In the genomic region with DNA sequence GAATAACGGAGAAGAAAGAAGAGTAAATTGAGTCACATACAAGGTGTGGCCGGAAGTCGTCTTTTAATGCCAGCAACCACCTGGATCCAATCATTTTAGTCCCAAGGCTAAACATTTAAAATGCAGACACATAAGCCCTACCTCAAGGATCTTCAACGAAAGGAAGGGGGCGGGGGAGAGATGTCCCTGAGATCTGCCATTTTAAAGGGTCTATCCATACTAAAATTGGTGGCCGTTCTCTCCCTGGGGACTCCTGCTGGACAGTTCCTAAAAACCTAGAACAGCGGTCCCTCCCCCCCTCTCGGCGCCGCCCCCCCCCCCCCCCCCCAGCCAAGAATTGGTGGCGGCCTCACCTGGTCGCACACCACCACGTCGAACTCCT, we compare ENCODE assay signal across 8 mouse cellular contexts. TPM values are rescaled to one million over a fixed set of nuclear protein-coding genes. Genes with fewer than 3 reads are reported as not detected.
A peak's percentile ranks its signal among the peaks of the same experiment; 100 is the strongest.
DNase-seq lines count a peak whose midpoint lies in the region; ATAC-seq and TF ChIP-seq lines count a peak whose summit lies in the region.

No protein-coding gene starts in this region.

- peak overlapping the region; percentile 59 for H3K4me2 ChIP-seq in lung, embryonic 16.5 days (ENCODE audit: low read depth, low read length)

- DNase-seq in kidney, adult 18-20 months: peak; percentile 3
- DNase-seq in kidney, postnatal 4 days: no peak
- peak; percentile 59 for DNase-seq in brain, embryonic 14.5 days (ENCODE audit: low read depth)
- DNase-seq in hindbrain, embryonic 10.5 days (ENCODE audit: low spot score): no peak
- no peak for DNase-seq in urinary bladder, adult 18-20 months (ENCODE audit: low spot score in 2 of 2)
- no peak for DNase-seq in Muller cell, postnatal 12 days (ENCODE audit: inconsistent ontology term)
- no peak for DNase-seq in spleen, postnatal 4 days (ENCODE audit: low spot score in 2 of 2)

- peak overlapping the region; percentile 94 for H3K27ac ChIP-seq in hindbrain, embryonic 10.5 days
- H3K27ac ChIP-seq in lung, embryonic 16.5 days (ENCODE audit: low read length): peak overlapping the region; percentile 96

- H3K4me3 ChIP-seq in hindbrain, embryonic 10.5 days: peak overlapping the region; percentile 77
- peak overlapping the region; percentile 92 for H3K4me3 ChIP-seq in lung, embryonic 16.5 days (ENCODE audit: low read length)

- WGBS in hindbrain, embryonic 10.5 days: 4% methylated on average over 12 of the region's 14 CpGs
- WGBS in lung, embryonic 16.5 days: 2% methylated on average over 10 of the region's 14 CpGs

- H3K36me3 ChIP-seq in hindbrain, embryonic 10.5 days: peaks cover 66% of the 10 kb centered on the region
- peaks cover 35% of the 10 kb centered on the region for H3K36me3 ChIP-seq in lung, embryonic 16.5 days (ENCODE audit: control insufficient read depth, insufficient read depth, low read length)

- H3K27me3 ChIP-seq in hindbrain, embryonic 10.5 days (ENCODE audit: insufficient read depth, poor library complexity, severe bottlenecking): no peaks in the 10 kb centered on the region
- no peaks in the 10 kb centered on the region for H3K27me3 ChIP-seq in lung, embryonic 16.5 days (ENCODE audit: control insufficient read depth, insufficient read depth, low read depth, low read length)

- peaks cover 14% of the 10 kb centered on the region; the same call in 1 of the 2 replicates for H3K9me3 ChIP-seq in hindbrain, embryonic 10.5 days
- H3K9me3 ChIP-seq in lung, embryonic 16.5 days (ENCODE audit: control insufficient read depth, low read length): no peaks in the 10 kb centered on the region

- peaks cover 25% of the 10 kb centered on the region for H3K4me1 ChIP-seq in hindbrain, embryonic 10.5 days (replicated peaks)
- H3K4me1 ChIP-seq in lung, embryonic 16.5 days (replicated peaks; ENCODE audit: control insufficient read depth, insufficient read depth, low read length): peaks cover 17% of the 10 kb centered on the region

- TF ChIP-seq POLR2A in brain, embryonic 14.5 days (IDR thresholded peaks at IDR 0.05; ENCODE audit: borderline replicate concordance, extremely low read depth, insufficient read depth, insufficient read length, poor library complexity, severe bottlenecking): no peak

- TF ChIP-seq CTCF in brain, embryonic 14.5 days (IDR thresholded peaks at IDR 0.05; ENCODE audit: borderline replicate concordance, extremely low read depth, insufficient read depth, insufficient read length): no peak

- ATAC-seq in lung, embryonic 16.5 days (ENCODE audit: low read depth): peak; percentile 15

- H3K9ac ChIP-seq in lung, embryonic 16.5 days (ENCODE audit: low read length): peak overlapping the region; percentile 89

RNA-seq across cellular contexts. Expression of gene Alg2, which starts 0.6 kb away (rescaled TPM):
- polyA plus RNA-seq in brain, embryonic 14.5 days (2012; rRNA removed): 109 and 179 TPM in 2 replicates
- polyA plus RNA-seq in hindbrain, embryonic 10.5 days (2016; fragmentation: Nextera tagmentation; extraction: Ambion mirVana): 94.9 and 120 TPM in 2 replicates
- polyA plus RNA-seq in lung, embryonic 16.5 days (2015; fragmentation: Nextera tagmentation; extraction: Ambion mirVana): 47.3 and 48.1 TPM in 2 replicates

RNA-seq across cellular contexts. Expression of gene Sec61b, which starts 0.9 kb away (rescaled TPM):
- polyA plus RNA-seq in brain, embryonic 14.5 days (2012; rRNA removed): 209 and 298 TPM in 2 replicates
- polyA plus RNA-seq in hindbrain, embryonic 10.5 days (2016; fragmentation: Nextera tagmentation; extraction: Ambion mirVana): 378 and 396 TPM in 2 replicates
- 380 and 404 TPM in 2 replicates for polyA plus RNA-seq in lung, embryonic 16.5 days (2015; fragmentation: Nextera tagmentation; extraction: Ambion mirVana)

Comparison
In these comparisons a context has a peak if more than half of its experiments do, and no peak if none do; other contexts are left out.
1. DNase-seq: peak in kidney, adult 18-20 months (single experiment) and brain, embryonic 14.5 days (single experiment); none in kidney, postnatal 4 days (0 of 2), hindbrain, embryonic 10.5 days (single experiment), urinary bladder, adult 18-20 months (0 of 2), Muller cell, postnatal 12 days (single experiment) and spleen, postnatal 4 days (0 of 2).